Mouse (Mus musculus) cerebellum, adult (tissue): ENCODE measurements at regions not wholly inside any gene's neighbourhood (a gene's known extent, or its start where the extent isn't known, plus 50 kb on each side); places are given as distances from the start of the nearest gene placed in this dataset.
A peak's percentile ranks its signal among the peaks of the same experiment; 100 is the strongest.
"Not testable (repeated sequence)": the region's sequence is repeated elsewhere in the genome, so short reads cannot be mapped to it uniquely, and the experiment has no call there.

Experiments
- ATAC-seq: cut with Nextera tagmentation; 2 replicates; pipeline ENCODE4 v1.9.2; 2017; ENCODE audit warnings: mild to moderate bottlenecking, moderate library complexity, mixed read lengths; ENCODE audit not compliant: insufficient number of reproducible peaks, low FRiP score, low TSS enrichment

- no peak for ATAC-seq
These were observed 490.7 kb upstream of the Tbl1xr1 start for GRCm38 (mm10) chr3:21585767-21586166.

- no peak for ATAC-seq
These were observed 469.6 kb upstream of the Tbl1xr1 start for GRCm38 (mm10) chr3:21606846-21607245.

GRCm38 (mm10) chr3:21610231-21610630 is 466.2 kb upstream of the Tbl1xr1 start:
- no peak for ATAC-seq

GRCm38 (mm10) chr3:21621745-21622144 is 454.7 kb upstream of the Tbl1xr1 start:
- no peak for ATAC-seq

- ATAC-seq: no peak
These were observed 451.4 kb upstream of the Tbl1xr1 start for GRCm38 (mm10) chr3:21625039-21625438.

GRCm38 (mm10) chr3:21626029-21626428 is 450.4 kb upstream of the Tbl1xr1 start:
- ATAC-seq: no peak

GRCm38 (mm10) chr3:21627048-21627447 is 449.4 kb upstream of the Tbl1xr1 start:
- not testable (repeated sequence) for ATAC-seq

GRCm38 (mm10) chr3:21633600-21634221 is 442.7 kb upstream of the Tbl1xr1 start:
- no peak for ATAC-seq

GRCm38 (mm10) chr3:21634675-21635204 is 441.7 kb upstream of the Tbl1xr1 start:
- ATAC-seq: no peak

GRCm38 (mm10) chr3:21638886-21639285 is 437.6 kb upstream of the Tbl1xr1 start:
- peak; percentile 74 for ATAC-seq

GRCm38 (mm10) chr3:21639576-21639975 is 436.9 kb upstream of the Tbl1xr1 start:
- ATAC-seq: no peak

GRCm38 (mm10) chr3:21644086-21644485 is 432.4 kb upstream of the Tbl1xr1 start:
- peak; percentile 78 for ATAC-seq

GRCm38 (mm10) chr3:21645268-21645667 is 431.2 kb upstream of the Tbl1xr1 start:
- no peak for ATAC-seq

- no peak for ATAC-seq
These were observed 426.5 kb upstream of the Tbl1xr1 start for GRCm38 (mm10) chr3:21649885-21650469.

- ATAC-seq: no peak
These were observed 421.2 kb upstream of the Tbl1xr1 start for GRCm38 (mm10) chr3:21655301-21655700.

GRCm38 (mm10) chr3:21667349-21668143 is 408.9 kb upstream of the Tbl1xr1 start:
- no peak for ATAC-seq

- 0 out of 2 replicates have a peak, but pooled peaks have one; percentile 21 for ATAC-seq
These were observed 404.6 kb upstream of the Tbl1xr1 start for GRCm38 (mm10) chr3:21671885-21672284.

- ATAC-seq: no peak
These were observed 404.0 kb upstream of the Tbl1xr1 start for GRCm38 (mm10) chr3:21672492-21672891.

GRCm38 (mm10) chr3:21673466-21673865 is 403.0 kb upstream of the Tbl1xr1 start:
- no peak for ATAC-seq

- ATAC-seq: no peak
These were observed 398.2 kb upstream of the Tbl1xr1 start for GRCm38 (mm10) chr3:21678265-21678664.

GRCm38 (mm10) chr3:21678734-21679133 is 397.7 kb upstream of the Tbl1xr1 start:
- no peak for ATAC-seq
